Comparison of ENCODE assay signal across 8 mouse cellular contexts in genomic region chr15:59783393-59783781, GRCm38 (mm10).
DNase-seq lines count a peak whose midpoint lies in the region; ATAC-seq and TF ChIP-seq lines count a peak whose summit lies in the region.

No protein-coding gene starts in this region.

- peaks cover 6% of the 10 kb centered on the region for H3K9me3 ChIP-seq in kidney, embryonic 16.5 days (ENCODE audit: low read length)
- H3K9me3 ChIP-seq in intestine, embryonic 16.5 days (ENCODE audit: control insufficient read depth, low read length): no peaks in the 10 kb centered on the region; the same call in 1 of the 2 replicates
- no peaks in the 10 kb centered on the region for H3K9me3 ChIP-seq in midbrain, postnatal 0 days (ENCODE audit: low read length)

- no peaks in the 10 kb centered on the region for H3K27me3 ChIP-seq in kidney, embryonic 16.5 days (ENCODE audit: insufficient read depth, low read length)
- no peaks in the 10 kb centered on the region for H3K27me3 ChIP-seq in kidney, adult 2 months (replicated peaks; ENCODE audit: control insufficient read depth, insufficient read depth, low read length)
- no peaks in the 10 kb centered on the region for H3K27me3 ChIP-seq in intestine, embryonic 16.5 days (replicated peaks; ENCODE audit: control insufficient read depth, insufficient read depth, low read length)
- no peaks in the 10 kb centered on the region; the same call in 1 of the 2 replicates for H3K27me3 ChIP-seq in midbrain, postnatal 0 days (ENCODE audit: insufficient read depth, low read length)

- no peak overlapping the region for H3K9ac ChIP-seq in kidney, embryonic 16.5 days (replicated peaks; ENCODE audit: low read length)
- H3K9ac ChIP-seq in intestine, embryonic 16.5 days (ENCODE audit: low read depth, low read length): no peak overlapping the region
- H3K9ac ChIP-seq in midbrain, postnatal 0 days (replicated peaks; ENCODE audit: low read length, poor library complexity, severe bottlenecking): no peak overlapping the region

- TF ChIP-seq POLR2A in kidney, adult 2 months (IDR thresholded peaks at IDR 0.05; ENCODE audit: low read depth, low read length): no peak
- no peak for TF ChIP-seq POLR2A in embryonic fibroblast, embryonic 13.5 days (IDR thresholded peaks at IDR 0.05; ENCODE audit: low read depth, low read length)

- H3K4me3 ChIP-seq in kidney, embryonic 16.5 days (ENCODE audit: low read length): no peak overlapping the region
- H3K4me3 ChIP-seq in kidney, adult 2 months (ENCODE audit: insufficient read depth, low read depth, low read length): no peak overlapping the region
- no peak overlapping the region for H3K4me3 ChIP-seq in embryonic fibroblast, embryonic 13.5 days (ENCODE audit: insufficient read depth, low read length)
- H3K4me3 ChIP-seq in intestine, embryonic 16.5 days (ENCODE audit: low read length): no peak overlapping the region
- H3K4me3 ChIP-seq in midbrain, postnatal 0 days (ENCODE audit: low read depth, low read length): no peak overlapping the region

- H3K4me1 ChIP-seq in kidney, embryonic 16.5 days (ENCODE audit: insufficient read depth, low read length): peaks cover 22% of the 10 kb centered on the region
- H3K4me1 ChIP-seq in kidney, adult 2 months (ENCODE audit: control insufficient read depth, insufficient read depth, low read length): 0 out of 2 replicates have a peak, but pooled peaks cover 6% of the 10 kb centered on the region
- peaks cover 5% of the 10 kb centered on the region; the same call in 1 of the 2 replicates for H3K4me1 ChIP-seq in embryonic fibroblast, embryonic 13.5 days (ENCODE audit: control insufficient read depth, insufficient read depth, low read length)
- peaks cover 18% of the 10 kb centered on the region for H3K4me1 ChIP-seq in intestine, embryonic 16.5 days (ENCODE audit: control insufficient read depth, insufficient read depth, low read length)
- H3K4me1 ChIP-seq in midbrain, postnatal 0 days (ENCODE audit: insufficient read depth, low read length): no peaks in the 10 kb centered on the region

- no peak for TF ChIP-seq CTCF in kidney, adult 2 months (conservative IDR thresholded peaks at IDR 0.05; ENCODE audit: insufficient read depth, insufficient read length, low read depth, low read length)
- TF ChIP-seq CTCF in embryonic fibroblast, embryonic 13.5 days (IDR thresholded peaks at IDR 0.05; ENCODE audit: borderline replicate concordance, insufficient read depth, low read length): no peak
- TF ChIP-seq CTCF in midbrain, postnatal 0 days (IDR thresholded peaks at IDR 0.05): no peak

- peak overlapping the region; percentile 42 for H3K4me2 ChIP-seq in kidney, embryonic 16.5 days (replicated peaks; ENCODE audit: low read depth, low read length)
- H3K4me2 ChIP-seq in intestine, embryonic 16.5 days (ENCODE audit: low read depth, low read length): peak overlapping the region; percentile 27
- H3K4me2 ChIP-seq in midbrain, postnatal 0 days (ENCODE audit: low read depth, low read length, poor library complexity, severe bottlenecking): peak overlapping the region; percentile 28

- DNase-seq in kidney, adult 2 months: no peak
- no peak for DNase-seq in midbrain, postnatal 0 days (ENCODE audit: low spot score)
- no peak for DNase-seq in layer of hippocampus, adult 11-12 months (ENCODE audit: low spot score)
- no peak for DNase-seq in right cerebral cortex, adult 18-20 months

- peak; percentile 48; the same call in 1 of the 2 replicates for ATAC-seq in kidney, embryonic 16.5 days (ENCODE audit: low FRiP score, low TSS enrichment)
- ATAC-seq in intestine, embryonic 16.5 days: no peak
- peak; percentile 38; the same call in 1 of the 2 replicates for ATAC-seq in midbrain, postnatal 0 days (ENCODE audit: low FRiP score)
- ATAC-seq in monocyte, adult 5-6 weeks (replicated peaks; ENCODE audit: insufficient number of reproducible peaks, low FRiP score, low TSS enrichment, poor library complexity, severe bottlenecking): no peak

- no peaks in the 10 kb centered on the region for H3K36me3 ChIP-seq in kidney, embryonic 16.5 days (ENCODE audit: insufficient read depth, low read length)
- H3K36me3 ChIP-seq in kidney, adult 2 months (ENCODE audit: control insufficient read depth, insufficient read depth, low read length): no peaks in the 10 kb centered on the region
- no peaks in the 10 kb centered on the region for H3K36me3 ChIP-seq in intestine, embryonic 16.5 days (ENCODE audit: control insufficient read depth, insufficient read depth, low read length)
- no peaks in the 10 kb centered on the region for H3K36me3 ChIP-seq in midbrain, postnatal 0 days (ENCODE audit: insufficient read depth, low read length)

- 5% methylated on average over 6 of the region's 6 CpGs for WGBS in kidney, embryonic 16.5 days
- 13% methylated on average over 6 of the region's 6 CpGs for WGBS in kidney, adult 2 months
- 6% methylated on average over 6 of the region's 6 CpGs for WGBS in intestine, embryonic 16.5 days
- 2% methylated on average over 6 of the region's 6 CpGs for WGBS in midbrain, postnatal 0 days

- no peak overlapping the region for H3K27ac ChIP-seq in kidney, embryonic 16.5 days (ENCODE audit: low read length)
- H3K27ac ChIP-seq in kidney, adult 2 months (ENCODE audit: insufficient read depth, low read depth, low read length): no peak overlapping the region
- peak overlapping the region; percentile 73; the same call in 1 of the 2 replicates for H3K27ac ChIP-seq in embryonic fibroblast, embryonic 13.5 days (ENCODE audit: insufficient read depth, low read length)
- no peak overlapping the region for H3K27ac ChIP-seq in intestine, embryonic 16.5 days (ENCODE audit: low read length)
- no peak overlapping the region for H3K27ac ChIP-seq in midbrain, postnatal 0 days (ENCODE audit: low read depth, low read length)

Comparison
In these comparisons a context has a peak if more than half of its experiments do, and no peak if none do; other contexts are left out.
1. ATAC-seq: peak in kidney, embryonic 16.5 days (single experiment) and midbrain, postnatal 0 days (single experiment); none in intestine, embryonic 16.5 days (single experiment) and monocyte, adult 5-6 weeks (single experiment).
2. Peak in every context shown above with its lines, with median percentiles within 50 percentile points of each other: H3K4me2 ChIP-seq.